Mouse (Mus musculus) layer of hippocampus, postnatal 36 days (tissue): ENCODE measurements around the gene Ap1g2. TPM values are rescaled to one million over a fixed set of nuclear protein-coding genes. Genes with fewer than 3 reads are reported as not detected.

ENCODE experiments used
- DNase-seq, 2 experiments: peaks; one replicate each; pipeline ENCODE4 v3.0.0; 2022
- total RNA-seq, 2 experiments: library from RNA; stranded (reverse); gene quantifications; 2 replicates each; pipeline ENCODE4 v1.2.3; 2021

Ap1g2 gene
- total RNA-seq, 2 experiments from 2014 or later, result 17.4 to 19.2 TPM

DNA sequence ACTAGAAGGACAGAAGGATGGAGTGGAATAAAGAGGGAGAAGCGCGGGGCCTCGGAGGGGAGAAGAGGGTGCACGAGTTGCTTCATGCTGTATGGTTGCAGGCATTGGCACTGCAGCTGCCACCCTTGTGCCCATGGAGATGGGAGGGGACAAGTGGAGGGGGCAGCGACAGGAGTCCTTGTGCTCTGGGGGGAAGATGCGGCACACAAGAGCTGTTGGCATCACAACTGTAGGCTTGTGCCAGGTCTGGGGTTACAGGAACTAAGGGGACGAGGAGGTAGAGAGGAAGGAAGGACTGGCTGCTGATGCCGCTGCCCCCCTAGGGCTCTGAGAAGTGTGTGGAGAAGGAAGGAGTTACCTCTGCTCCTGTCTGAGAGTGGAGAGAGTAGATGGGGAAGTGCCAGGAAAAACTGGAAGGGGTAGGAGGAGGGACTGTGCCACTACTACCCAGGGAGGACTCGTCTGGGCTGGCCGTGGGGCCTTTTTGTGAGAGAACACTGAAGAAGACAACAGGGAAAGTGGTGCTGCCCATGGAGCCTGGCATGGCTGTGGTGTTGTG is 52.1 kb downstream of the Ap1g2 start:
- peak; percentile 53 to 54 for DNase-seq

GRCm38 (mm10) chr14:55053708-55054190 is 52.6 kb downstream of the Ap1g2 start:
- peak; percentile 85 to 88 for DNase-seq

DNA sequence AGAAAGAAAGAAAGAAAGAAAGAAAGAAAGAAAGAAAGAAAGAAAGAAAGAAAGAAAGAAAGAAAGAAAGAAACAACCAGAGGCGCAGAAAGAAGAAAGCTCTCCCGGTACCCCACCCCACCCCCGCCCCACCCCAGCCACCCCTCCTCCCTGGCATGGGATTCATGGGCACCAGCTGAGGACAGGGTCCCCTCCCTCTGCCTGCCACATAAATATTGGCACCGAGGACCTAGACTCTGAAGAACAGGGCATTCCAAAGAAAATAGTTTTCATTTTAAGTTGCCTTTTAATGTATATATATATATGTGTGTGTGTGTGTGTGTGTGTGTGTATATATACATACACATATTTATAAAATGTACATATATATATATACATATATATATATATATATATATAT is 53.3 kb downstream of the Ap1g2 start:
- no peak for DNase-seq

- peak; percentile 84 to 87 for DNase-seq
Measured at GRCm38 (mm10) chr14:55052496-55052895, 53.9 kb downstream of the Ap1g2 start.

Other genes with a start within 250 kb of the Ap1g2 start
- gene Homez, start 235.6 kb downstream of the Ap1g2 start, total RNA-seq, result 10 to 100 TPM; 21.2 to 25.8 TPM
- gene Ppp1r3e, start 229.0 kb downstream of the Ap1g2 start, total RNA-seq, result 10 to 100 TPM; 17.9 to 20.7 TPM
- 100 to 1,000 TPM; 120 to 126 TPM for gene Bcl2l2, start 223.2 kb downstream of the Ap1g2 start, total RNA-seq
- 10 to 100 TPM in 1 of 2 experiments, 1 to 10 TPM in 1; 7.5 to 14.5 TPM for gene Gm20521, start 223.2 kb downstream of the Ap1g2 start, total RNA-seq
- 100 to 1,000 TPM; 231 to 275 TPM for gene Pabpn1, start 214.1 kb downstream of the Ap1g2 start, total RNA-seq
- 100 to 1,000 TPM; 661 to 670 TPM for gene Slc22a17, start 193.5 kb downstream of the Ap1g2 start, total RNA-seq
- 10 to 100 TPM; 10.3 to 11.7 TPM for gene Efs, start 180.5 kb downstream of the Ap1g2 start, total RNA-seq
- not detected for gene Il25, start 173.9 kb downstream of the Ap1g2 start, total RNA-seq
- 10 to 100 TPM; 70.3 to 80.4 TPM for gene Cmtm5, start 170.3 kb downstream of the Ap1g2 start, total RNA-seq
- 1 to 10 TPM; 1.1 to 2.3 TPM for gene Myh6, start 139.7 kb downstream of the Ap1g2 start, total RNA-seq
- gene Gm17428, start 129.7 kb downstream of the Ap1g2 start, total RNA-seq, result not detected
- gene Myh7, start 112.0 kb downstream of the Ap1g2 start, total RNA-seq, result 1 to 10 TPM; 7.9 to 9.2 TPM
- gene Ngdn, start 91.1 kb downstream of the Ap1g2 start, total RNA-seq, result 10 to 100 TPM; 30.7 to 33.8 TPM
- 10 to 100 TPM; 52.0 to 64.3 TPM for gene Zfhx2, start 14.3 kb downstream of the Ap1g2 start, total RNA-seq
- gene Thtpa, start 11.8 kb downstream of the Ap1g2 start, total RNA-seq, result 10 to 100 TPM; 18.2 to 19.6 TPM
- 100 to 1,000 TPM; 447 to 471 TPM for gene Jph4, start 10.3 kb upstream of the Ap1g2 start, total RNA-seq
- gene Dhrs2, start 115.4 kb upstream of the Ap1g2 start, total RNA-seq, result not detected